Mouse (Mus musculus): ENCODE results near the gene Erbin.

Erbin gene

GRCm38 (mm10) chr13:103910598-103910997, 9.7 kb downstream of the Erbin start:
- DNase-seq, result no peak

- DNase-seq, result no peak
These were observed 10.4 kb downstream of the Erbin start for GRCm38 (mm10) chr13:103909894-103910293.

- DNase-seq, result no peak
These were observed 20.3 kb downstream of the Erbin start for GRCm38 (mm10) chr13:103900015-103900414.

GRCm38 (mm10) chr13:103897606-103898005, 22.7 kb downstream of the Erbin start:
- DNase-seq, result no peak

- DNase-seq, result no peak
These were observed 27.2 kb downstream of the Erbin start for GRCm38 (mm10) chr13:103893065-103893464.

- no peak for DNase-seq
These were observed 30.3 kb downstream of the Erbin start for GRCm38 (mm10) chr13:103890038-103890437.

- DNase-seq, result no peak
These were observed 33.8 kb downstream of the Erbin start for GRCm38 (mm10) chr13:103886503-103886902.

- DNase-seq, result no peak
These were observed 39.1 kb downstream of the Erbin start for GRCm38 (mm10) chr13:103881200-103881599.

- DNase-seq, result no peak
These were observed 43.6 kb downstream of the Erbin start for GRCm38 (mm10) chr13:103876743-103877142.

GRCm38 (mm10) chr13:103875823-103876514, 44.3 kb downstream of the Erbin start:
- no peak for DNase-seq

- no peak for DNase-seq
These were observed 49.5 kb downstream of the Erbin start for GRCm38 (mm10) chr13:103870786-103871185.

- no peak for DNase-seq
These were observed 50.2 kb downstream of the Erbin start for GRCm38 (mm10) chr13:103870117-103870516.

GRCm38 (mm10) chr13:103868875-103869274, 51.4 kb downstream of the Erbin start:
- no peak for DNase-seq

GRCm38 (mm10) chr13:103862041-103862440, 58.3 kb downstream of the Erbin start:
- DNase-seq, result no peak

- no peak for DNase-seq
These were observed 61.3 kb downstream of the Erbin start for GRCm38 (mm10) chr13:103859041-103859440.

- no peak for DNase-seq
These were observed 72.7 kb downstream of the Erbin start for GRCm38 (mm10) chr13:103847614-103848013.

GRCm38 (mm10) chr13:103841287-103842201, 78.8 kb downstream of the Erbin start:
- no peak for DNase-seq

GRCm38 (mm10) chr13:103838619-103839018, 81.7 kb downstream of the Erbin start:
- DNase-seq, result no peak

- DNase-seq, result no peak
These were observed 90.6 kb downstream of the Erbin start for GRCm38 (mm10) chr13:103829623-103830135.

GRCm38 (mm10) chr13:103822270-103822669, 98.0 kb downstream of the Erbin start:
- no peak for DNase-seq

- no peak for DNase-seq
These were observed 100.9 kb downstream of the Erbin start for GRCm38 (mm10) chr13:103819377-103819776.

GRCm38 (mm10) chr13:103817935-103818334, 102.4 kb downstream of the Erbin start:
- no peak for DNase-seq

- DNase-seq, result no peak
These were observed 112.8 kb downstream of the Erbin start for GRCm38 (mm10) chr13:103807464-103807863.
